Mouse (Mus musculus) bone marrow, adult 2 months (tissue): ENCODE data around the gene Asb9.

ENCODE experiments used
- CTCF ChIP-seq: fragments of 200-500 bp; IDR thresholded peaks from 2 replicates; pipeline ENCODE4 v1.5.1; 2011; ENCODE audit warnings: low read length, control low read depth; ENCODE audit not compliant: control insufficient read depth, insufficient read depth
- POLR2A ChIP-seq: fragments of 200-500 bp; IDR thresholded peaks from 2 replicates; pipeline ENCODE4 v1.6.1; 2011; ENCODE audit warnings: low read depth, mild to moderate bottlenecking, control low read depth, low read length, borderline replicate concordance; ENCODE audit not compliant: control insufficient read depth

- TF ChIP-seq CTCF (no peak), POLR2A (no peak)
Measured at GRCm38 (mm10) chrX:164576967-164577366, 70.8 kb downstream of the Asb9 start.
